Mouse (Mus musculus) stomach, postnatal 0 days (tissue): Measurements from ENCODE around the gene Slmap. TPM values are rescaled to one million over a fixed set of nuclear protein-coding genes. Genes with fewer than 3 reads are reported as not detected.

ENCODE experiments used
- ATAC-seq: fragments of 200-750 bp; cut with Nextera tagmentation; 2 replicates; pipeline ENCODE4 v1.8.0; 2017; ENCODE audit not compliant: low FRiP score, low TSS enrichment
- DNase-seq: peaks from one replicate; pipeline ENCODE4 v3.0.0-alpha.2; 2016; ENCODE audit warnings: low spot score
- H3K27ac ChIP-seq: fragments of 300-500 bp; sonication (generic); replicated peaks from 2 replicates; pipeline ENCODE4 v1.5.1; 2014; ENCODE audit warnings: mild to moderate bottlenecking, control low read depth
- H3K27me3 ChIP-seq: fragments of 300-500 bp; sonication (generic); 2 replicates; pipeline ENCODE4 v1.6.1; 2014; ENCODE audit warnings: low read length; ENCODE audit not compliant: control insufficient read depth, insufficient read depth
- H3K36me3 ChIP-seq: fragments of 300-500 bp; sonication (generic); 2 replicates; pipeline ENCODE4 v1.6.1; 2014; ENCODE audit warnings: low read length, mixed read lengths; ENCODE audit not compliant: control insufficient read depth, insufficient read depth
- H3K4me1 ChIP-seq: fragments of 300-500 bp; sonication (generic); replicated peaks from 2 replicates; pipeline ENCODE4 v1.6.1; 2014; ENCODE audit warnings: antibody characterized with exemption; ENCODE audit not compliant: control insufficient read depth, insufficient read depth
- H3K4me2 ChIP-seq: fragments of 300-500 bp; sonication (generic); replicated peaks from 2 replicates; pipeline ENCODE4 v1.6.1; 2014; ENCODE audit warnings: low read depth, mild to moderate bottlenecking, control low read depth, moderate library complexity
- H3K4me3 ChIP-seq: fragments of 300-500 bp; sonication (generic); 2 replicates; pipeline ENCODE4 v1.5.1; 2014; ENCODE audit warnings: low read depth, low read length, control low read depth
- H3K9ac ChIP-seq: fragments of 300-500 bp; sonication (generic); 2 replicates; pipeline ENCODE4 v1.6.1; 2014; ENCODE audit warnings: mild to moderate bottlenecking, low read length, control low read depth, mixed read lengths
- H3K9me3 ChIP-seq: fragments of 300-500 bp; sonication (generic); 2 replicates; pipeline ENCODE4 v1.6.1; 2016; ENCODE audit warnings: low read length; ENCODE audit not compliant: control insufficient read depth
- CTCF ChIP-seq: IDR thresholded peaks from 2 replicates; pipeline ENCODE4 v1.5.1; 2016; ENCODE audit warnings: antibody characterized with exemption, low read depth, mild to moderate bottlenecking, moderate library complexity
- EP300 ChIP-seq: optimal IDR thresholded peaks from 2 replicates; pipeline ENCODE3; 2016; ENCODE audit warnings: antibody characterized with exemption
- WGBS: fragments of 180-500 bp; shearing (Covaris S2); extraction: QIAGEN DNeasy Blood & Tissue Kit; methylation state at CpG from one replicate; pipeline ENCODE4 v1.1.7; 2014; 5-methylcytosine and 5-hydroxymethylcytosine counted together
- polyA plus RNA-seq: library from polyadenylated mRNA; unstranded; fragments of >200 nt; fragmentation: Nextera tagmentation; extraction: Ambion mirVana; gene quantifications from 2 replicates; pipeline ENCODE4 v1.2.1, GENCODE M21; 2015

The Slmap gene
- polyA plus RNA-seq, 1 experiment from 2014 or later = 76.5 TPM

- Histone ChIP-seq H3K4me2 (peak overlapping the region; percentile 45), H3K9me3 (no peaks in the 10 kb centered on the region), H3K4me1 (no peaks in the 10 kb centered on the region), H3K4me3 (peak overlapping the region; percentile 13; the same call in 1 of the 2 replicates), H3K27ac (peak overlapping the region; percentile 81), H3K36me3 (no peaks in the 10 kb centered on the region), H3K27me3 (no peaks in the 10 kb centered on the region), H3K9ac (peak overlapping the region; percentile 47)
- TF ChIP-seq EP300 = no peak
- TF ChIP-seq CTCF = no peak
- ATAC-seq (peak; percentile 66; the same call in 1 of the 2 replicates), DNase-seq (peak; percentile 23)
- 27% methylated on average over 16 of the region's 16 CpGs for WGBS
Observed at GRCm38 (mm10) chr14:26450036-26450800, 84.5 kb downstream of the Slmap start.

GRCm38 (mm10) chr14:26448581-26448980 lies 86.2 kb downstream of the Slmap start:
- H3K36me3 ChIP-seq = no peaks in the 10 kb centered on the region
- DNase-seq (no peak), ATAC-seq (no peak)
- TF ChIP-seq CTCF (no peak), EP300 (no peak)
- WGBS = 50% methylated on average over 4 of the region's 4 CpGs
- no peak overlapping the region for H3K4me2 ChIP-seq
- H3K4me1 ChIP-seq = no peaks in the 10 kb centered on the region
- H3K4me3 ChIP-seq = no peak overlapping the region
- no peaks in the 10 kb centered on the region for H3K27me3 ChIP-seq
- no peaks in the 10 kb centered on the region for H3K9me3 ChIP-seq
- H3K27ac ChIP-seq = no peak overlapping the region
- no peak overlapping the region for H3K9ac ChIP-seq

- no peak for ATAC-seq
- WGBS = 57% methylated on average over 2 of the region's 2 CpGs
- H3K9me3 ChIP-seq = no peaks in the 10 kb centered on the region
- H3K4me2 ChIP-seq = no peak overlapping the region
- TF ChIP-seq EP300 (no peak), CTCF (no peak)
- H3K27me3 ChIP-seq = no peaks in the 10 kb centered on the region
- H3K27ac ChIP-seq = no peak overlapping the region
- H3K4me3 ChIP-seq = no peak overlapping the region
- no peaks in the 10 kb centered on the region for H3K4me1 ChIP-seq
- no peak overlapping the region for H3K9ac ChIP-seq
- no peaks in the 10 kb centered on the region for H3K36me3 ChIP-seq
- DNase-seq = no peak
Observed at GRCm38 (mm10) chr14:26447223-26447622, 87.5 kb downstream of the Slmap start.

- no peaks in the 10 kb centered on the region for H3K27me3 ChIP-seq
- no peak overlapping the region for H3K9ac ChIP-seq
- DNase-seq (no peak), ATAC-seq (no peak)
- WGBS = 67% methylated on average over 3 of the region's 3 CpGs
- H3K4me3 ChIP-seq = no peak overlapping the region
- H3K36me3 ChIP-seq = no peaks in the 10 kb centered on the region
- no peak overlapping the region for H3K27ac ChIP-seq
- H3K4me2 ChIP-seq = no peak overlapping the region
- TF ChIP-seq CTCF = no peak
- no peak for TF ChIP-seq EP300
- no peaks in the 10 kb centered on the region for H3K4me1 ChIP-seq
- H3K9me3 ChIP-seq = no peaks in the 10 kb centered on the region
Observed at GRCm38 (mm10) chr14:26446538-26446937, 88.2 kb downstream of the Slmap start.

GRCm38 (mm10) chr14:26442534-26442933 lies 92.2 kb downstream of the Slmap start:
- Histone ChIP-seq H3K36me3 (no peaks in the 10 kb centered on the region), H3K4me1 (no peaks in the 10 kb centered on the region), H3K4me3 (peak overlapping the region; percentile 18), H3K27me3 (no peaks in the 10 kb centered on the region), H3K4me2 (no peak overlapping the region), H3K27ac (peak overlapping the region; percentile 45), H3K9me3 (no peaks in the 10 kb centered on the region), H3K9ac (no peak overlapping the region)
- ATAC-seq = peak; percentile 62; the same call in 1 of the 2 replicates
- TF ChIP-seq EP300 (no peak), CTCF (no peak)
- no peak for DNase-seq
- 55% methylated on average over 6 of the region's 6 CpGs for WGBS
